Mouse (Mus musculus) myocyte (in vitro differentiated cells): ENCODE measurements at regions not wholly inside any gene's neighbourhood (a gene's known extent, or its start where the extent isn't known, plus 50 kb on each side); places are given as distances from the start of the nearest gene placed in this dataset.

ENCODE experiments used
- E2F4 ChIP-seq: IDR thresholded peaks from one replicate; pipeline ENCODE4 v1.6.1; 2011; ENCODE audit warnings: mild to moderate bottlenecking, control low read depth, moderate library complexity; ENCODE audit not compliant: insufficient read depth
- TCF12 ChIP-seq: IDR thresholded peaks from one replicate; pipeline ENCODE4 v1.6.1; 2011; ENCODE audit warnings: mild to moderate bottlenecking, control low read depth; ENCODE audit not compliant: poor library complexity, insufficient read depth, severe bottlenecking

- TF ChIP-seq TCF12 (no peak), E2F4 (no peak)
These were observed 260.2 kb upstream of the Gje1 start for GRCm38 (mm10) chr10:14978093-14978755.
